Mouse (Mus musculus) cerebellum, postnatal 25 days (tissue): Measurements from ENCODE around the gene Olfr1416.
"Not testable (repeated sequence)": the region's sequence is repeated elsewhere in the genome, so short reads cannot be mapped to it uniquely, and the experiment has no call there.

ENCODE experiments used
- DNase-seq, 2 experiments: peaks; one replicate each; pipeline ENCODE4 v3.0.0; 2021; ENCODE audit warnings: mixed read lengths in 2 of 2

Olfr1416 gene

DNA sequence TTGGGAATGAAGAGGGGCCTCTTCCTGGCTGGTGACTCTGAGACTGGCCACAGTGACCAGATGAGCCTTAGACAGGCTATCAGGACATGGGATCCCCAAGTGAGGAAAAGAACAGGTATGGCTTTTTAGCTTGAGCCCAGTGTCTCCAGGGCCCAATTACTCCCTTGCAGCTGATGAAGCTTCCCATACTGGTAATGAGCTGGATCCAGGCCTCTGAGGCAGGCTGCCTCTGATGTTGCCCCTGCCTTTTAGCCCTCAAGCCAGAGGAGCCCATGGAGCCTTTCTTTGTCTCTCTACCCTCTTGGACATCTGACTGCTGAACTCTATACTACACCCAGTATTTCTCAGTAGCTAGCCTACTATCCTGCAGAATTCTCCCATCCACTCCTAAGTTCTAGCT, at the start of gene Olfr1416:
Gene Olfr1416 (minus strand): TSS at position 101 of the 400 bp plus-strand sequence.
- DNase-seq, result no peak

DNA sequence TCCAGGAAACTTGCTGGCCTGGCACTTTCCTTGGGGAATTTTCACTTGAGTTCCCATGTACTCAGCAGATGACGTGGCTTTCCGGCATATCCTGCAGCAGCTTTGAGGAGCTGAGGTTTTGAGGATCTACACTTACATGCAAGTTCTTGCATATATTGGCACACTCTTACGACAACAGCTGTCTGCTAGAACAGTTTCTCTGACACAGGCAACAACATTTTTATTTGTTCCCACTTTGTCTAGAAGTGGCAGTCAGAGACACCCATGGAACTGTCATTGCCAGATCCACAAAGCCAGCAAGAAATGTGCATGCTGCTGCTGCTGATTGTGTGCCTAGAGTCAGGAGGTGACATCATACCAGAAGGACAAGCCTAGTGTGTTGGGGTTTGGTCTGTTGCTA, 38.9 kb upstream of the Olfr1416 start:
- no peak for DNase-seq

DNA sequence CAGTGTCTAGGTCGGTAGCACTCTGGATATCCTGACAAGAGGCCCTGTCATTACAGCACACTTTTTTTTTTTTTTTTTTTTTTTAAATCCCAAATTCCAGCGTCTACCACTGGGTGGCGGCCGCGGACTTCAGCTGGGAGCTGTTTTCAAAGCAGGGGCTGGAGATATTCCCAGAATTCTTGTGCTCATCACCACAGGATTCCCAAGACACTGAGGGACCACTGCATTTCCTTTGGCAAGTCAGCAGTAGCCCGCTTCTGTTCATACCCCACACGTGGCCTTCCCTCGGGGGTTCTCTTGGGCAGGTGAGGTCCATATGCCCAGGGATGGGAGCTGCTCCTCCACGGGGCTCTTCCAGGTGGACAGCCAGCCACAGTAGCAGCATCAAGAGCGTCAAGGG, 36.5 kb upstream of the Olfr1416 start:
- peak; percentile 69 to 77 for DNase-seq

DNA sequence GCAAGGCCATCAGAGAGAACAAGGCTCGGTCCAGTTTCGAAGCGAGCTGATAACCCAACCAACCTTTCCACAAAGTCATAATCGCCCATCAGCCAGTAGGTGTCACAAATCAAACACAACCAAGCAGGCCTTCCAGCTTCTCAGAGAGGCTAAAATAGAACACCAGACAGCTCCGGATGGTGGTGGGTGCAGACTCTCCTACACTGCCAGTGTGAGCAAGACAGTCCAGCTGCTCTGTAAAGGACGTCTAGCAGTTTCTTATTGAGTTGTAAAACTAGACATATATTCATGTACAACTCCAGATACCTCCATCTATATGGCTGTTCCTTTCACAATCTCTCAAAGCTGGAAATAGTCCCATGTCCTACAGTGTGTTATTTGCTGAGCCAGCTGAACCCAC, 34.1 kb upstream of the Olfr1416 start:
- DNase-seq, result no peak

DNA sequence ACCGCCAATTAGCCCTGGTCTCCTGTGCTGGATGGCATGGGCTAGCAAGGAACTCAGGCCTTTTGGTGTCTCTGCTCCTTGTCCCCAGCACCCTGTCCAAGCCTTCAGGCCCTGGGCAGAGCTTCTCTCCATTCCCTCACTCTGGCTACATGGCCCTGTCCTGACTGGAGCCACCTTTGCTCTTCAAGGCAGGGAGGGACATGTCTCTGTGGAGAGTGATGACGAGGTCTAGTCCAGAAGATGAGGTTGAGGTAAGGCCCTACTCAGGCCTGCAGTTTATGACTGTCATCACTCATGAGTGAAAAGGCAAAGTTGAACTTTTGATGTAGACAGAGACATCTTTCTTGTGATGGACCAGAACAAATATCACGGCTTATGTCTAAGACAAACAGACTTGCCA, 33.6 kb upstream of the Olfr1416 start, which contains the start of gene Olfr1414:
Gene Olfr1414 (minus strand): TSS at position 101 of the 400 bp plus-strand sequence.
- no peak for DNase-seq

DNA sequence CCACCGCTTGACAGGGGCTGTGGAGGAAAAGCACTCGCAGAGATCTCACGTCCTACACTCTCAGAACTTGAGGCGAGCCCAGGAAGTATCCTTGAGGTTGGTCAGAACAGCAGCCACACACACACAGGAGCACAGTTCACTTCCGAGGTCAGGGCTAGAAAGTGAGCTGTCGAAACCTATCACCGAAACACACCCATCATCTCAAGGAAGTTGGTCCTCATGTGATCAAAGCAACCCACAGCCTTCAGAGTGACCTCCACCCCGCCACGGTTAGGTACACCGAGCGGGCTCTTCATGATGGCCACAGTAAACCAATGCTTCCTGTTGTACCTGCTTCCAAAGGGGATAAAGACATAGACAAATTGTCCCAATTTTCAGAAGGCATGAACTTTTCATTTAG, 30.5 kb upstream of the Olfr1416 start:
- no peak for DNase-seq

DNA sequence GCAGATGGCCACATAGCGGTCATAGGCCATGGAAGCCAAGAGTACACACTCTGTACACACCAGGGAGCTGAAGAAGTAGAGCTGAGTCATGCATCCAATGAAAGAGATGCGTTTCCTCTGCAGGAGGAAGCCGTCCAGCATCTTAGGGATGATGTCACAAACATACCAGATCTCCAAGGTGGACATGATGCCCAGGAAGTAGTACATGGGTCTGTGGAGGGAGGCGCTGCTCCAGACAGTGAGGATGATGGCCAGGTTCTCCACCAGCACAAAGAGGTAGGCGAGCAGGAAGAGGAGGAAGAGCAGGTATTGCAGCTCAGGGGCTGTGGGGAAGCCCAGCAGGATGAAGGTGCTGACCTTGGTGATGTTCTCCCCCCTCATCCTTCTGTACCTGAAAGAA, 26.7 kb upstream of the Olfr1416 start:
- DNase-seq, result not testable (repeated sequence)

DNA sequence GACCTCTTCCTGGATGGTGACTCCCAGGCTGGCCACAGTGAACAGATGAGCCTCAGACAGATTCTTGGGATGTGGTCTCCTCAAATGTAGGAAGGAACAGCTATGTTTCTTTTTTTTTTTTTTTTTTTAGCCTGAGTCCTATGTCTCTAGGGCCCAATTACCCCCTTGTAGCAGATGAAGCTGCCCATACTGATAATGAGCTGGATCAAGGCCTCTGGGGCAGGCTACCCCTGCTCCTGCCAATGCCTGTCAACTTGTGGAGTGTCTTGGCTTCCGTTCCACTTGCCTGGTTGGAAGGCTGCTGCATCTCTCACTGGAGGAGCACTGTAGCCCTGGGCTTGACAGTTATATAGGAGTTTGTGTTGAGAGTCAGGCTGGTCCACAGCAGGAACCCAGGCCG, 11.1 kb upstream of the Olfr1416 start, which contains the start of gene Olfr1415:
Gene Olfr1415 (minus strand): TSS at position 101 of the 400 bp plus-strand sequence.
- no peak for DNase-seq

DNA sequence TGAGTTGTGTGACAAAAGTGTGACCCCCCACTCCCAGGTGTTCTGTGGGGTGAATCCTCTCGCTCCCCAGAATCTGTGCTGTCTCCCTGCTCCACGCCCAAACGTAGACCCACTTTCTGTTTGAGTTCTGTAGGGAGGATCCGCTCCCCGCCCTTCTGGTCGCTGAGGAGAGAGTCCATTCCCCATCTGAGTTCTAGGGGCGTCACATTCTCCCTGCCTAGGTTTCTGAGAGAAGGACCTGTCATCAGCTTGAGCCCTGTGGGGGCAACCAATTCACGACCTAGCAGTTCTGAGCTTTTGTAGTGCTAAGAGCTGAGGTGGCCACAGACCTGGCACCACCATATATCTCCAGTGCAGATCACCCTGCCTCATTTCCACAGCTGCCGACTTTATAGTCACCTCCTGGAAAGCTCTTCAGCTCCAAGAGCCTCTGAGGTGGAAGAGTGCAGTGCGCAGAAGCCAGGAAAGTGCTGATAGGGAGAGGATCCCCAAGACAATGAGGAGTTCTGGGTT, 10.8 kb downstream of the Olfr1416 start:
- no peak for DNase-seq

DNA sequence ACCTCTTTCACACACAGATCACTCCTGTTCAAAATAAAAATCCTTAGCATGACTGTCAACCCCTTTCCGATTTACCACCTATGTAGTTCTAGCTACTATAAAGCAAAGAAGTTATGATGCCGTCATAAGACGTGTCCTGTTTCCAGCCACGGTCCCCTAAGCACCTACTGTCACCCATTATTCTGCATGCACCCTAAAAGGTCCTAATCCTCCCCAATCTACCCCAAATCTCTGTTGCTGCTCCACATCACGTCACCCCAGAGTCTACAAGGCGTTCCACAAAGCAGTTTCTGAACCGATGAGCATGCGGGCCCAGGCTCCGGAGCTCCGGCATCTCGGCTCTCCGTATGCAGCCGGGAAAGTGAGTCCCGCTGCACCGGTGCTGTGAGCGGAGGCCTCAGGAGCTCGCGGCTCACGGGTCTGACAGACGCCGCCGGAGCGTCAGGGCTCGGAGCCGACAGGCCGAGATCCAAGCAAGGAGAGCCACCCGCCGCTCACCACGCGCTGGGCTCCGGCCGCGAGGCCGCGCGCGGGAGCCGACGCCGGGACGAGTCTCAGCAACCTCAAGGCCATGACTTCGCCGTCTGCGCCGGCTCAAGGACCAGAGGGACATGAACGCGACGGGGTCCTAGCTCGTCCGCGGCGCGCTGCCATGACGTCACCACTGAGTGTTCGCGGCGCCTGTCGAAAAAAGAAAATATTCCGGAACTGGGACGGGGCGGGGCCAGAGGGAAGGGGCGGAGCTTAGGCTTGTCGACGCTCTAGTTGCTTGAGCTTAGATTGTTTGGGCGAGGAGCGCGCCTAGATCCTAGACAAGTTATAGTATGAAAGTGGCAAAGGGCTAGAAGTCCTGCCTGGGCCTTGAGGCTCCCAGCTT, 11.5 kb downstream of the Olfr1416 start, which contains the start of gene Ndufa10:
Gene Ndufa10 (minus strand): TSS at position 696 of the 877 bp plus-strand sequence.
- peak; percentile 96 to 97 for DNase-seq

DNA sequence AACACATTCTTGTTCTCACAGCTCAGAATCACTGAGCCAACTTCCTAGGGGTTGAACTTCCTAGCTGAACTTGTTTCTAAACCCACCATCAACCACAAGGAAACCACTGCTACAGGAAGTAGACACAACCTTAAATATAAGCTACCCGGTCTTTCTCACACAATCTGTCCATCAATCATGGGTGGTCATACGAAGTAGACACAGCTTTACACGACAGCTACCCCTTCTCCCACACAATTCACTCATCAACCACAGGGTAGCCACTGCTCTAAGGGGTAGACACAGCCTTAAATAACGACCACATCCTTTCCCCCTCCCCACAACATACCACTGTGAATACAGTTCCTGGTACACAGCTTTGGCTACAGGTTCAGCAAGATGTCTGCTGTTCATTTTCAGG, 16.0 kb downstream of the Olfr1416 start:
- no peak for DNase-seq

DNA sequence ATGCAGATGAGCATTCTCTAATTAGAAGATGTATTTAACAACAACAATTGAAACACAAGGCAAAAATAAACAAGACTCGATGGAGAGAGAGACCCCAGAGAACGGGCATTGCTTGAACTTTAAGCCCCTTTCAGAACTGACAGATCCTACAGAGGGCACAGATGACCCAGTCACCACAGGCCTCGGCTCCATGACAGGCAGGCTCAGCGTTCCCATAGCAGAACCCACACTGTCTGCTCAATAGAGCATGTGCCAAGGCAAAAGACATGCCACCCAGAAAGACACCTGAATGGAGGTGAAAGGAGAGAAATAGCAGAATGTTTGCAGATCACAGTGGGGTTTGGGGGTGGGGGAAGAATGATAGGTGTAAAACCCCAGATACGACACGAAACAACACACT, 26.5 kb downstream of the Olfr1416 start:
- peak; percentile 34 to 45 for DNase-seq

DNA sequence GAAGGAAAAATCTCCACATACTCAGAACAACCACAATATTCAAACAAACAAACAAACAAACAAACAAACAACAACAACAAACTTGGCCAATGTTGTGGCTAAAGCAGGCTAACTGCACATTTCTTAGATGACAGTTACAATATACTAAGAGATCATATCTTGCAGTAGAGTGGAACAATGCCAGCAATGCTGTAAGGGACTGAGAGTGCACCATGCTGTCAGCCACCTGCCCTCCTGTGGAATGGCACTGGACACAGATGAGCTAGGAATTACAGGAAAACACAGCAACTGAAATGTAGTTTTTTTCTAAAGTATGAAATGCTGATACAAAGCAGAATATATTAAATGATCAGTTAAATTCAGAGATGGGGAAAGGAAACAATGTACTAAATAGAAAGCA, 27.2 kb downstream of the Olfr1416 start:
- peak; percentile 71 to 78 for DNase-seq

DNA sequence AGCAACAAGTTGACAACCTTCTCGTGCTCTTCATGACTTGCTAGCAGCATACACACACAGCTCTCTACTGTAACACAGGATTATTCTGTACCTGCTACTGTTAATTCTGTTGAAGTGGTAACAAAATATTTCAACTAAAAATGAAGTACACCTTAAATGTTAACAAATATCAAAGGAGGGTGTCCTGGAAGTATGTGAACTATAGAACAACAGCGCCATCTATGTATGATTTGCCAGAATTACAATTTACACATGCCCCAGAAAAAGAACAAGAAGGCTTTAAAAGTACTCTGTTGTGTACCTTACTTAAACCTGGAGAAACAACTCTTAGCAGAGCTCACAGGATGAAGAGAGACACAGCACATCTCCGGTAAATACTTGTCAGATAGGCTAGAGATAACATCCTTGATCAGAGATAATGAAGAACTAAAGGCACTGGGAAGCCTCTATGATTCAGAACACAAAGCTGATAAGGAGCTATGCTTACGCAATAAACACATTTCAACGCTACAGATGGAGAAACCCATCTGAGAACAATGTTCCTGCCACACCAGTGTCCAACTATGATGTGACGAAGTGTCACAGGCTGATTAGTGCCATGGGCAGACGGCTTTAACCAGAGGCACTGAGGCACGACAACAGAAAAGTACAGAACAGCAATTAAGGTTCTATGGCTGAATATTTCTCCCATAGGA, 31.0 kb downstream of the Olfr1416 start:
- DNase-seq, result no peak

DNA sequence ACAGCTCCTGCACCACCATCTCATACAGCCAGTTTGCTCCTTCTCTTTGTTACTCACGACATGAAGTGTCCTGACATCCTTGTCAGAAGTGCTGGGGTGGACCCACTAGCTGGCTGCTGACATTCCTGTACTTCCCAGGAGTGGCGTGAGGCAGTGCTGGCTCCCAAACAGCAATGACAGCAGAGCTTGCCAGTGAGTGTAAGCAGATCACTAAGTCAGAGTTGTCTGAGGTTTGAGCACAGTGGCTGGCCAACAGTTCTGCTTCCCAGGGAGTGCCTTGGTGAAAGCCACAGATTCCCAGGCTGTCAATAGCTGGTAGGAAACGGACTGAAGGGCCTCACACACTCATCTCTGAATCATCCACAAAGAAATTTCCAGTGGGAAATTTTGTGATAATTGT, 36.6 kb downstream of the Olfr1416 start:
- DNase-seq, result no peak

DNA sequence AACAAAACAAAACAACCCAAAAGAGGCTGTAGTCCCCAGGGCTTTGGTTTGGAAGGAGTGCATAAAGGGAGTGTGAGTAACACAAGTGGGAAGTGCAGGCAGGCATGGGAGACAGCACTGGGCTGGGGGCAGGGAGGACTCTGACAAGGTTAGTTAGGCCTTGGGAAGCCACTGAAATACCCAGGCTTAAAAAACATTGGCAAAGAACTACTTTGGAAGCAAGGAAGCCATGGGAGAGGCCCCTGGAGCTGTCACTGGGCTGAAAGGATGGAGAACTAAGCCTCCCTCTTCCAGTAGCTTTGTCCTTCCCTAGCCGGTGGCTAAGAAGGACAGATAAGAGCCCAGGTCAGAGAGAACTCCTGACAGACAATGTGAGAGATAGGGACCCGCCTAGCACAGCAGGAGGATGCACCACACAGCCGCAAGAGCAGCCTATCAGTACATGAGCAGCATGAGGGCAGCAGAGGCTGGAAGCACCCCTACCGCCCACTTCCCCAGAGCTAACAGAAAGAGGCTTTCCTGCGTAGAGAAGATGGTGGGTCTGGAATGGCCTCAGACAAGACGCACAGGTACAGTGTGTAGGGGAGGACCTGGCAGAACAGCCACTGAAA, 43.4 kb downstream of the Olfr1416 start:
- no peak for DNase-seq

DNA sequence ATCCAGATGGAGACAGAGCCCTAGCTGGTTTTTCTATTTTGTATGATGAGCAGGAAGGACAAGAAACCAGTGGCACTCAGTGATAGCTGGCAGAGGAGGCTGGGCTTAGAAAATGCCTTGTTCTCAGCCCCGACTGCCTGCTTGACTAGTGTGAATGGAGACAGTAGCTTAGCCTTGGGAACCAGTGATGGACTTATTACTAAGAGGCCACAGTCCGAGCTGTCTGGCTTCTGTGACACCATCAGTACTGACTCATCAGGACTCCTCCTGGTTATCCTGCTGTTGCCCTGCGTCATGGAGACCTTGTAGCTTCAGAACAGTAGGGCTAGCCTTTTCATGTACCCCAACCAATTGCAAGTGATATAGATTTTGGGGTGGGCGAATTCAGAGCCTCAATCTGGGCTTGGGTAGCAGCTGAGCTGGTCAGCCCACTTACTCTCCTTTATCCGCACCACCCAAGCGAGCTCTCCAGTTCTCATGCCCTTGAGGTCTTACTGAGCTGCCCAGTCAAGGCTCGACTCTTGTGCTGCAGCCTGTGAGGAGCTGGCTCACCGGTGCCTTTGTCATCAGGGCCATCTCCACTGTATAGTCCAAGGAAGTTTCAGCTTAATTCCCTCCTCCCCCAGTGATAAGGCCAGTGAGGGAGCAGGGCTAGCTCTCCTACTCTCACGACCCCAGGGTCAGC, 44.7 kb downstream of the Olfr1416 start:
- peak in 1 of 2 experiments; percentile 29 for DNase-seq

DNA sequence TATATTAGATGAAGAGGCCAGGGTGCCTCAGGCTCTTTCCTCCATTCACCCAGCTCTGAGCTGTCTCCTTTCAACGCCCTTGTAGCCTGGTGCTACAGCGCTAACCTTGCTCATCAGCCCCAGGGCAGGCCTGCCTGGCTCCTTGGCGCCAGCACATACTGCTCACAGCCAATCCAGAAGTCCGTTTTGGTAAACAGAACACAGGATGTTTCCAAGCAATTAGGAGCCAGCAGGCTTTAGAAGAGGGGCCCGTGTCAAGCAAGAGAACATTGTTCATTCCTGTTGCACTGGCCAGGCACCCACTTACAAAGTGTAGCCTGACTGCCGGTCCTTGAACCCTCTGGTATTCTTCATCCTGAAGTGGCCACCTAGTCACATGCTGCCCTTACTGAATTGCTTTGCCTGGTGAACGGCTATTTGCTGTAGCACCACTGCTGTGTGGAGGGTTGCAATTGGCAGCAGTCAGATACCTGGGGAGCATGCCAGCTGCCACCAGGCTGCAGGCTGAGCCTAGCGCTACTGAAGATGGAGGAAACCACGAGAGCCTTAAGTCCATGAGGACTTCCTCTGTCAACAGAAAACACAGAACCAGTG, 47.1 kb downstream of the Olfr1416 start:
- peak; percentile 87 to 89 for DNase-seq

DNA sequence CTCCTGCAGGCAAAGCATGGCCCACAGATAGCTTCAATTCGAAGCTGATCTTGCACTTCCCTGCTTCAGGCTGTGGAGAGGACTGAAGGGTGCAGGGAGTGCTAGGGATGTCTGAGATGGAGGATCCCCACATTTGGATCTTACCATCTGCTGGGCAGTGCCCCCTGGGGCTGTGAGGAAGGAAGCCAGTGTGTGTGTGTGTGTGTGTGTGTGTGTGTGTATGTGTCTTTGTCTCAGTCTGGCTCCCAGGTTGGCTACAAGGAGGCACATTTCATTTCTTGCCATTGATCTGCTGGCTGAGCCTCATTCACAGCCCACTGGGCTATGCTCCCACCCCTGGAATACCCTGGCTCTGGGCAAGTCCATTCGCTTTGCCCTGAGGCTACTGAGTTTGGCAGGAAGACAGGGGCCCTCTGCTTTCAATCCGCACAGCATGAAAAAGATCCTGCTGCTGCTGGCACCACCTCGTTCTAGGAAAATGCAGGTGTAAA, 48.0 kb downstream of the Olfr1416 start:
- DNase-seq, result peak; percentile 68 to 75

DNA sequence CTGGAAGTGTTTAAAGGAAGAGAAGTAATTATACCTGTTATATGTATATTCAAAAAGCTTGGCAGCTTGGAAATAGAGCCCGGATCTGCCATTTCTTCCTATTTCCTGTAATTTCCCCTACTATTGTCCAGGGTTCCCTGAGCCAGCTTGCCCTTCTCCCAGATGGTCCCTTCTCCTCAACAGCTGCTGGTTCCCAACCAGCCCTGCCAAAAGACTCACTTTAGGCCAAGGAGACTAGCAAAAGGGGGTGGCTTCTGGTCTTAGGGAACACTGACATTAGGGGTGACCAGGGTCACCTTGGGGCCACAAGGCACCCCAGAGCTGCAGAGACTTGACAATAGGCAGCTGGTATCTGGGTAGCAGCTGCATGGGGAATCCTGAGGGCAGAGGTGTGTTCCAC, 49.9 kb downstream of the Olfr1416 start:
- no peak for DNase-seq

DNA sequence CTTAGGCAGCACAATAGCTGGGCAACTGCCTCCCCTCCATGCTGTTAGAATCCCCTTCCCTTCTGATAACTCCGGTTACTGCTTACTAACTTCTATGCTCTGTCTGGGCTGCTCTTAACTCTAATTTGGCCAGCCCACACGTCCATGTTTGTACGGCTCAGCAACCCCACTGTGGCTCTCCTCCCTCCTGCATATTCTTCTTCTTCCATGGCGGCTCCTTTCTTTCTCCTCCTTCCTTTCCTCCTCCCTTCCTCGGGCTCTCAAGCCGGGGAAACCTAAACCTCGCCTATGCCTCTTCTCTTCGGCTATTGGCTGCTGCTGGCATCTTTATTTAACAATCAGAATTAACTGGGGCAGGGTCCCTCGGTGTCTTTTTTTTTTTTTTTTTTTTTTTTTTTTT, 52.1 kb downstream of the Olfr1416 start:
- DNase-seq, result no peak

DNA sequence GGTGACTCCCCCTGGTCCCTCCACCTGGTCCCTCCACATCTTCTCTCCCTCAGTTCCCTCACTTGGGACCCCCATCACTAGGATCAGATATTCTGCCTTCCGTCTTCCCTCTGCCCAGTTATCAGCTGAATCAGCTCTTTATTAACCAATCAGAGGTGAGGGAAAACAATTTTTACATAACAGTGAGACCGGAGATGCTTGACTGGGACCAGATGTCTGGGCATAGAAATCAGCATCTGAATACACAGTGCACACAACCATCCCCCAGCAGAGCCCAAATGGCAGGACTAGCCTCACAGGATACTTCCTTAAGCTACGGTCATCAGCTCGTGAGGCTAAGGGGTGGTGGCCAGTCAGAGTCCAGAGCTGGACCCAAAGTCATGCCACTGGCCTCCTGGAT, 52.8 kb downstream of the Olfr1416 start:
- DNase-seq, result no peak
